Mouse (Mus musculus): Measurements from ENCODE around the gene Ddah2.

GRCm38 (mm10) chr17:35032323-35032870 is 26.4 kb upstream of the Ddah2 start:
- no peak for TF ChIP-seq NRF1 (IDR thresholded peaks at IDR 0.05; ENCODE audit: insufficient read depth, low read depth, low read length, poor library complexity, severe bottlenecking)
- TF ChIP-seq ZKSCAN1 (IDR thresholded peaks at IDR 0.05; ENCODE audit: low read depth, low read length), result no peak

Data from MEL (cell line).